Mouse (Mus musculus) forebrain, embryonic 10.5 days (tissue): ENCODE data around the gene Psmb1. TPM values are rescaled to one million over a fixed set of nuclear protein-coding genes. Genes with fewer than 3 reads are reported as not detected.

Source experiments
- DNase-seq: peaks from one replicate; pipeline ENCODE4 v3.0.0-alpha.2; 2017; ENCODE audit warnings: low spot score; ENCODE audit errors: extremely low spot score
- H3K27ac ChIP-seq: fragments of 300-500 bp; sonication (generic); 2 replicates; pipeline ENCODE4 v1.5.1; 2016; ENCODE audit warnings: mild to moderate bottlenecking
- H3K27me3 ChIP-seq: fragments of 300-500 bp; sonication (generic); 2 replicates; pipeline ENCODE4 v1.6.1; 2016; ENCODE audit warnings: mild to moderate bottlenecking; ENCODE audit not compliant: poor library complexity, severe bottlenecking
- H3K36me3 ChIP-seq: fragments of 300-500 bp; sonication (generic); replicated peaks from 2 replicates; pipeline ENCODE4 v1.6.1; 2016; ENCODE audit warnings: mild to moderate bottlenecking, moderate library complexity
- H3K4me1 ChIP-seq: fragments of 300-500 bp; sonication (generic); 2 replicates; pipeline ENCODE4 v1.6.1; 2016
- H3K4me3 ChIP-seq: fragments of 300-500 bp; sonication (generic); 2 replicates; pipeline ENCODE4 v1.5.1; 2016; ENCODE audit warnings: mild to moderate bottlenecking, moderate library complexity
- H3K9me3 ChIP-seq: fragments of 300-500 bp; sonication (generic); 2 replicates; pipeline ENCODE4 v1.6.1; 2016; ENCODE audit warnings: mild to moderate bottlenecking, moderate library complexity
- WGBS: fragments of 180-500 bp; shearing (Covaris S2); methylation state at CpG from one replicate; pipeline ENCODE4 v1.1.7; 2016; 5-methylcytosine and 5-hydroxymethylcytosine counted together
- polyA plus RNA-seq: library from polyadenylated mRNA; unstranded; fragments of >200 nt; fragmentation: Nextera tagmentation; extraction: Ambion mirVana; gene quantifications from 2 replicates; pipeline ENCODE4 v1.2.1, GENCODE M21; 2016

The Psmb1 gene
- polyA plus RNA-seq, 1 experiment from 2014 or later: 275 TPM

- Histone ChIP-seq H3K4me3 (no peak overlapping the region), H3K27me3 (no peaks in the 10 kb centered on the region), H3K36me3 (peaks cover 98% of the 10 kb centered on the region), H3K27ac (no peak overlapping the region), H3K9me3 (no peaks in the 10 kb centered on the region), H3K4me1 (no peaks in the 10 kb centered on the region)
- no peak for DNase-seq
- WGBS: 95% methylated on average over 1 of the region's 1 CpGs
These were observed 19.2 kb upstream of the Psmb1 start for GRCm38 (mm10) chr17:15518766-15519165.

DNA sequence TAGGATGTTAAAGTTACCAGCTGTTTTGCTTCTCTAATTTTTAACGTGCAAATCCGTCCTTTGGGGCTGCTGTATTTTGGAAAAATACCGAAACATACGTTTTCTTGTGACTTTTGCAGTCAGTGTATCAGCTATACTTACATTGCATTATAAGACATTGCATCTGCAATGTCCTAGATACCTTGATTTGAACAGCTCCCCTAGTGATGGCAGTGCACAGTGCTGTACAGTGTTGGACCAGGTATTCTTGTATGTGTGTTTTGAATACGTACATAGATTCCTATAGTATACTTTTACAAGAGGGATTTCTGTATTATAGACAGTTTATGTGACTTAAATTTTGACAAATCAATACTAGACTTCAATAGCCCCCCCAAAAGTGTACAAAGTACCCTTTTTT, 18.6 kb upstream of the Psmb1 start:
- no peak for DNase-seq
- H3K27ac ChIP-seq: no peak overlapping the region
- 95% methylated on average over 5 of the region's 5 CpGs for WGBS
- no peak overlapping the region for H3K4me3 ChIP-seq
- H3K9me3 ChIP-seq: no peaks in the 10 kb centered on the region
- peaks cover 98% of the 10 kb centered on the region for H3K36me3 ChIP-seq
- no peaks in the 10 kb centered on the region for H3K27me3 ChIP-seq
- no peaks in the 10 kb centered on the region for H3K4me1 ChIP-seq

DNA sequence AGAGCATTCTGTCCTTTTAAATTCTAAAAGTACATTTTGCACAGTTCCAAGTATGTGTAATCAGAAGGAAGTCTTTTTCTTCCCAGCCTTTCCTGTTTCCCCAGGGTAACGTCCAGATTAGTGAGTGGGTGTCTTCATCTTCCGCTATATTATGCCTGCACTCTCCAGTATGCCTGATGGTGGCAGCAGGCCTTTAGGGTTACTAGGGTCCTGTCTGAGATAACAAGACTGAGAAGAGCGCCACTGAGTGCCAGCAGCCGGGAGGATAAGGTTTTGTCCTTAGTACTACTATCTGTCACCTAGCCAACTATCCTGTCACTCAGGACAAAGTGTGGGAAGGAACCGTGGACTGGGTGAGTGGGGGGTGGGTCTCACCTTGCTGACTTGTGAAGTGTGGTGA, 18.2 kb upstream of the Psmb1 start:
- WGBS: 82% methylated on average over 5 of the region's 5 CpGs
- Histone ChIP-seq H3K27me3 (no peaks in the 10 kb centered on the region), H3K9me3 (no peaks in the 10 kb centered on the region), H3K36me3 (peaks cover 98% of the 10 kb centered on the region), H3K27ac (no peak overlapping the region), H3K4me1 (no peaks in the 10 kb centered on the region), H3K4me3 (no peak overlapping the region)
- DNase-seq: no peak

DNA sequence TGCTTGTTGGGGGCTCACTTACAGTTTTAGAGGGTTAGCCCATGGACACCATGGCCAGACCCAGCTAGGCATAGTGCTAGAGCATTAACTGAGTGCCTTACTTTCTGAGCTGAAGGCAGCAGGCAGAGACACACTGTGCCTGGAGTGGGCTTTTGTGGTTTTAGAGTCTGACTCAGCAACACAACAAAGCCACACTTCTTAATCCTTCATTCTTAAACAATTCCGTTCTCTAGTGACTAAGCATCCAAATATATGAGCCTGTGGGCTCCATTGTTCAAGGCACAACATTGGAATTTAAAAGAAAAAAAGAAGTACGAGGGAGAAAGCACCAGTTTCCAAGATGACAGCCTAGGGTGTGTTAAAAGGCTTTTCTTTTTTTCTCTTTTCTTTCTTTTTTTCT, 11.1 kb upstream of the Psmb1 start:
- Histone ChIP-seq H3K9me3 (peaks cover 12% of the 10 kb centered on the region; the same call in 1 of the 2 replicates), H3K36me3 (peaks cover 100% of the 10 kb centered on the region), H3K4me1 (no peaks in the 10 kb centered on the region), H3K27me3 (no peaks in the 10 kb centered on the region), H3K27ac (no peak overlapping the region), H3K4me3 (no peak overlapping the region)
- WGBS: 88% methylated on average over 2 of the region's 2 CpGs
- DNase-seq: no peak

DNA sequence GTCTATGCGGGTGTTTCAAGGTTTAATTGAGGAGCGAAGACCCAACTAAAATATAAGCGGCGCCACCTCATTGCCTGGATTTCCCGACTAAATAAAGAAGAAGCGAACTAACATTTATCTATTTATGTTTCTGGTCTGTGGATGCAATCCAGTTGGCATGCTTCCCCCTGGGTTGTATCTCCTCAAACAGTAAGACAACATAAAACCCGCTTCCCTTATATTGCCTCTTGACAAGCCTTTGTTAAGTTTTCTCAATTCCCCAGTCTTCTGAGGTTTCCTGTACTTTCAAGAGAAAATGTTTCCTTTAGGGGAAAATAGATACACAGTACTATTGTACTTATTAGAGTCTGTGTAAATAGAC, 818 bp downstream of the Psmb1 start:
- Histone ChIP-seq H3K27me3 (no peaks in the 10 kb centered on the region), H3K9me3 (no peaks in the 10 kb centered on the region), H3K4me1 (peaks cover 37% of the 10 kb centered on the region), H3K27ac (no peak overlapping the region), H3K4me3 (peak overlapping the region; percentile 99), H3K36me3 (peaks cover 37% of the 10 kb centered on the region)
- 45% methylated on average over 7 of the region's 7 CpGs for WGBS
- no peak for DNase-seq

GRCm38 (mm10) chr17:15497882-15498752, 1.4 kb downstream of the Psmb1 start:
- under 1% methylated on average over 50 of the region's 50 CpGs for WGBS
- H3K4me1 ChIP-seq: peaks cover 37% of the 10 kb centered on the region
- peak overlapping the region; percentile 99 for H3K4me3 ChIP-seq
- DNase-seq: peak; percentile 92
- peak overlapping the region; percentile 92 for H3K27ac ChIP-seq
- no peaks in the 10 kb centered on the region for H3K9me3 ChIP-seq
- H3K27me3 ChIP-seq: no peaks in the 10 kb centered on the region
- peaks cover 39% of the 10 kb centered on the region for H3K36me3 ChIP-seq

DNA sequence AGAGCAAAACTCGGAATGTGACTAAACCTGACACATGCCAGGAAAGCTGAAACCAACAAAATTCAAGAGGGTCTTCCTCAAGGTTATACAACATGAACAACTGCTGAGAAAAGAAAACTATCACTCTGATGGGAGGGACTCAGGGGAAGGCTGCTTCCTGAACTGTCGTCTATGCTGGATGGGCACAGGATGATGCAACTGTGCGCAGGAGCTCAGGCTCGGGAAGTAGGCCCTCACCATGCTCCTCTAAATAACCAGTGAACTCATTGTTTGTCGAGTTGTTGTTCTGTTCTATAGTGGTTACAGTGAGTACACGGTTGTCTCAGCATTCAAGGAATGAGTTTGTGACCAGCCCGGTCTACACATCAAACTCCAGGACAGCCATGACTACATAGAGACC, 9.0 kb downstream of the Psmb1 start:
- Histone ChIP-seq H3K36me3 (peaks cover 73% of the 10 kb centered on the region), H3K4me3 (no peak overlapping the region), H3K4me1 (no peaks in the 10 kb centered on the region), H3K9me3 (no peaks in the 10 kb centered on the region; the same call in 1 of the 2 replicates), H3K27me3 (no peaks in the 10 kb centered on the region), H3K27ac (no peak overlapping the region)
- DNase-seq: peak; percentile 7
- 89% methylated on average over 7 of the region's 7 CpGs for WGBS

GRCm38 (mm10) chr17:15472671-15473070, 26.9 kb downstream of the Psmb1 start:
- no peaks in the 10 kb centered on the region for H3K9me3 ChIP-seq
- H3K4me3 ChIP-seq: no peak overlapping the region
- 90% methylated on average over 4 of the region's 4 CpGs for WGBS
- no peak for DNase-seq
- H3K36me3 ChIP-seq: peaks cover 86% of the 10 kb centered on the region
- no peaks in the 10 kb centered on the region for H3K4me1 ChIP-seq
- no peaks in the 10 kb centered on the region for H3K27me3 ChIP-seq
- no peak overlapping the region for H3K27ac ChIP-seq

DNA sequence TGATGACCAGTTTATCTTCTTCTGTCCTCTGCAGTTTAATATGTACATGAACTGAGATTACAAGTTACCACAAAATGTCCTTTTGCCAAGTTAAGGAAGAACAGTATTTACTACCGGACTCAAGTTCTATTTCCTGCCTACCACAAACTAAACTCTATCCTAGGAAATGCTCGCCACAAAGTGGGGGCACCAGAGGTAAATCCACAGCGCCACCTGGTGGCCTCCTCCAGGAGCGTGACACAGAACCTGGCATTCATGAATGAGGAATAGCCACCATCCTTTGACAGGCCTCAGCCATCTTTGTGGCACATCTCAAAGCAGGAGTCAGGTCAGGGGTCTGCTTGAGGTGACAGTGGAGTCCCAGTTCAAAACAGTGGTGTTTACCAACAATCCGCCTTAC, 31.9 kb downstream of the Psmb1 start:
- 27% methylated on average over 5 of the region's 5 CpGs for WGBS
- no peaks in the 10 kb centered on the region for H3K27me3 ChIP-seq
- H3K4me3 ChIP-seq: no peak overlapping the region
- no peaks in the 10 kb centered on the region for H3K9me3 ChIP-seq
- no peaks in the 10 kb centered on the region for H3K4me1 ChIP-seq
- DNase-seq: peak; percentile 80
- H3K27ac ChIP-seq: no peak overlapping the region
- H3K36me3 ChIP-seq: peaks cover 57% of the 10 kb centered on the region

- Histone ChIP-seq H3K9me3 (no peaks in the 10 kb centered on the region), H3K36me3 (peaks cover 44% of the 10 kb centered on the region), H3K4me1 (no peaks in the 10 kb centered on the region), H3K27me3 (no peaks in the 10 kb centered on the region), H3K27ac (no peak overlapping the region), H3K4me3 (no peak overlapping the region)
- DNase-seq: no peak
- WGBS: 94% methylated on average over 6 of the region's 6 CpGs
These were observed 37.5 kb downstream of the Psmb1 start for GRCm38 (mm10) chr17:15461921-15462495.

GRCm38 (mm10) chr17:15459761-15460160, 39.8 kb downstream of the Psmb1 start:
- no peak overlapping the region for H3K27ac ChIP-seq
- no peak overlapping the region for H3K4me3 ChIP-seq
- no peak for DNase-seq
- H3K27me3 ChIP-seq: no peaks in the 10 kb centered on the region
- peaks cover 35% of the 10 kb centered on the region for H3K36me3 ChIP-seq
- no peaks in the 10 kb centered on the region for H3K9me3 ChIP-seq
- H3K4me1 ChIP-seq: no peaks in the 10 kb centered on the region
- WGBS: 83% methylated on average over 4 of the region's 4 CpGs

DNA sequence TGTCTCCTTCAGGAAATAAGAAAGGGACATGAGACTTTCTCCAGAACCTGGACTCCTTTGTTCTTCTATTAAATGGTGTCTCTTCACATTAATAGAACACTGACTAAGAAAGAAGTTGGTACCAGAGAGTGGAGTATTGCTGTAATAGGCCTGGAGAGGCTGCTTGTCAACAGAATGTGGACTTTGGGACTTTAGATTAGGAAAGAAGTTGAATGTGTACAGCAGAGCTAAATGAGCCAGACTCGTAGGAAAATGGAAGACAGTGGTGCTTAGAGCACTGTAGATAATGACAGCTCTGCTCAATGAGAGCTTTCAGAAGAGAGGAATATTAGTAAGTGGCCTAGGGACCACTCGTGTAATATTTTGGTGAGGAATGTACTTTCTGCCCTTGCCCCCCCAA, 43.0 kb downstream of the Psmb1 start:
- Histone ChIP-seq H3K4me3 (no peak overlapping the region), H3K36me3 (peaks cover 20% of the 10 kb centered on the region), H3K27me3 (no peaks in the 10 kb centered on the region), H3K27ac (no peak overlapping the region), H3K4me1 (no peaks in the 10 kb centered on the region), H3K9me3 (no peaks in the 10 kb centered on the region)
- no peak for DNase-seq
- WGBS: 92% methylated on average over 2 of the region's 2 CpGs

- DNase-seq: no peak
- Histone ChIP-seq H3K4me3 (no peak overlapping the region), H3K9me3 (no peaks in the 10 kb centered on the region), H3K4me1 (no peaks in the 10 kb centered on the region), H3K27ac (no peak overlapping the region), H3K27me3 (no peaks in the 10 kb centered on the region), H3K36me3 (peaks cover 11% of the 10 kb centered on the region; the same call in 1 of the 2 replicates)
- WGBS: 80% methylated on average over 4 of the region's 4 CpGs
These were observed 44.3 kb downstream of the Psmb1 start for GRCm38 (mm10) chr17:15455203-15455602.
